Mouse (Mus musculus): ENCODE measurements around the gene Riox2. TPM values are rescaled to one million over a fixed set of nuclear protein-coding genes. Genes with fewer than 3 reads are reported as not detected.

Riox2 gene
- polyA plus RNA-seq, 1 experiment: 5.2 TPM

DNA sequence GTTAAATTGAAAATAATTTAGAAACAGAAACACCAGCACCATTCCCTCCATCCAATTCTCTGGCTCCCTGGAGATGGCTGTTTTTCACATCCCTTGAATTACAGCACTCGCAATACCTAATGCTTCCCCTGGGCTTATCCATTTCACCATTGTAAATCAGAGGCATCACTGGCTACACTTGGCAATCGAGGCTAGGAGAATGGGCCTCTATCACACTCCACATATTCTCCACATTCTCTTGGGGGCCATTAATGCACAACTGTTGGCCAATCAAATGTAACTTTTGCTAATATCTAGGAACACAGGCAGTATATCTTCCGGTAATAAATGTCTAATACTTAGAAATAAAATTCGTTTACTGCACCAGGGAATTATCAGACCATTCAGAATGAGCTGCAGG is 8.0 kb upstream of the Riox2 start:
- no peaks in the 10 kb centered on the region for H3K4me1 ChIP-seq (ENCODE audit: control insufficient read depth, insufficient read depth, low read length)
- no peak overlapping the region for H3K27ac ChIP-seq (ENCODE audit: insufficient read depth, low read length)
- H3K4me3 ChIP-seq (replicated peaks; ENCODE audit: insufficient read depth, low read depth, low read length): no peak overlapping the region
- no peaks in the 10 kb centered on the region for H3K27me3 ChIP-seq (ENCODE audit: control insufficient read depth, insufficient read depth, low read length)
- no peak for TF ChIP-seq CTCF (IDR thresholded peaks at IDR 0.05; ENCODE audit: borderline replicate concordance, insufficient read depth, low read depth, low read length)
- no peak for DNase-seq
- 75% methylated on average over 4 of the region's 4 CpGs for WGBS

- no peak for TF ChIP-seq POLR2A (IDR thresholded peaks at IDR 0.05; ENCODE audit: borderline replicate concordance, insufficient read depth, low read length)
- no peak for TF ChIP-seq CTCF (IDR thresholded peaks at IDR 0.05; ENCODE audit: borderline replicate concordance, insufficient read depth, low read depth, low read length)
- H3K27ac ChIP-seq (ENCODE audit: insufficient read depth, low read length): no peak overlapping the region
These were observed 7.6 kb upstream of the Riox2 start for GRCm38 (mm10) chr16:59463973-59464372.

DNA sequence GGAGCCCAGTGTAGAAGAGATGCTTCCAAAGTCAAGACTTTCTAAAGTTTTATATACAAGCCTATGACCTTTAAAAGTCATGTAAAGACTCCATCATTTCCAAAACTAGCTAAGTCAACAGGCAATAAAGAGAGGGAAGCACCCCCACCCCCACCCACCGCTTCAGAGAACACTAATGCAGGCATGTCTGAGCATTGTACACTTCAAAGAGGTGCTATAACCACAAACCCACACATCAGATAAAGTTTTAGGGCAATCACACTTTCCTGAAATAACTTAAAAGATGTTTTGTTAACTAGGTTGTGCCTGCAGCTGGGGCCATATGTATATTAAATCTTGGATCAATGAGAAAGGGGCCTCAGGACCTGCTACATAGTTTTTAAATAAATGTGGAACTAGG is 1.7 kb upstream of the Riox2 start:
- no peaks in the 10 kb centered on the region for H3K27me3 ChIP-seq (ENCODE audit: control insufficient read depth, insufficient read depth, low read length)
- H3K27ac ChIP-seq (ENCODE audit: insufficient read depth, low read length): no peak overlapping the region
- no peak overlapping the region for H3K4me3 ChIP-seq (replicated peaks; ENCODE audit: insufficient read depth, low read depth, low read length)
- H3K4me1 ChIP-seq (ENCODE audit: control insufficient read depth, insufficient read depth, low read length): no peaks in the 10 kb centered on the region
- no peak for DNase-seq
- TF ChIP-seq CTCF (IDR thresholded peaks at IDR 0.05; ENCODE audit: borderline replicate concordance, insufficient read depth, low read depth, low read length): no peak
- no peak for TF ChIP-seq POLR2A (IDR thresholded peaks at IDR 0.05; ENCODE audit: borderline replicate concordance, insufficient read depth, low read length)
- 78% methylated on average over 1 of the region's 1 CpGs for WGBS

More at GRCm38 (mm10) chr16:59463973-59464372, 7.6 kb upstream of the Riox2 start:
- no peaks in the 10 kb centered on the region for H3K4me1 ChIP-seq (ENCODE audit: control insufficient read depth, insufficient read depth, low read length)
- no peak for DNase-seq
- WGBS: 93% methylated on average over 6 of the region's 6 CpGs
- H3K27me3 ChIP-seq (ENCODE audit: control insufficient read depth, insufficient read depth, low read length): no peaks in the 10 kb centered on the region
- H3K4me3 ChIP-seq (replicated peaks; ENCODE audit: insufficient read depth, low read depth, low read length): no peak overlapping the region

DNA sequence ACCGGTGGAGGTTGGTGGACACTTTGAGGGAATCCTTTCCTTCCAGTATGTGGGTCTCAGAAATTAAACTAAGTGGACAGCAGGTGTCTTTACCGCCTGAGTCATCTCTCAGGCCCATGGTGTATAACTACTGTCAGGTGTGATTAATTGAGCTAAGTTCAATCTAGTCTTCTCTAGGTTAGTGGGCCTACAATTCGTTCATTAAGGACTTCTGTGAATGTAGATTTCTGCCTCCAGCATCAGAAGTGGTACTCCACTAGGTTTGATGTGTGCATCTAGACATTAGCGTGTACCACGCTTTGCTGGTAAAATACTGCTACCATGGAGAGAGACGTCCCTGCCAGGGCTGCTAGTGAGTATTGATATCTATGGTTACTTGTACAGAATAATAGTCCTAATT is 971 bp downstream of the Riox2 start:
- no peak overlapping the region for H3K27ac ChIP-seq (ENCODE audit: insufficient read depth, low read length)
- TF ChIP-seq CTCF (IDR thresholded peaks at IDR 0.05; ENCODE audit: borderline replicate concordance, insufficient read depth, low read depth, low read length): no peak
- TF ChIP-seq POLR2A (IDR thresholded peaks at IDR 0.05; ENCODE audit: borderline replicate concordance, insufficient read depth, low read length): no peak
- no peaks in the 10 kb centered on the region for H3K27me3 ChIP-seq (ENCODE audit: control insufficient read depth, insufficient read depth, low read length)
- H3K4me3 ChIP-seq (replicated peaks; ENCODE audit: insufficient read depth, low read depth, low read length): no peak overlapping the region
- no peaks in the 10 kb centered on the region for H3K4me1 ChIP-seq (ENCODE audit: control insufficient read depth, insufficient read depth, low read length)
- no peak for DNase-seq
- WGBS: 39% methylated on average over 6 of the region's 6 CpGs

DNA sequence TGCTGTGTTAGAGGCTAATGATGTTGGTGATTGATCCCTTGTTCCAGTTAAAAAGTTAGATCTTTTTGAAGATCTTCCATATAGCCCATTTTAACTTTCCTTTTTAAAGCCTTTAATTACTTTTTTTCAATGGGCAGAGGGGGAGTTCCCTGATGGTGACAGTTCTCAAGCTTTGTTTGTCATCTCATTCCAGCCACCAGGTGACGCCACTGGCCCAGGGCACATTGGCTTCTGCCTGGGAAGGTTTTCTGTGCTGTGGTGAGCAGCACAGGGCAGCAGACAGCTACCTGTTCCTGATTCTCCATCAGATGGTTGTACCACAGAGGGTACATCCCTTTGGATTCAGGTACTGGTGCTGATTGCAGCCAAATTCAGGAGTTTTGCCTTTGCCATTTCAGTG is 3.2 kb downstream of the Riox2 start:
- no peak overlapping the region for H3K4me3 ChIP-seq (replicated peaks; ENCODE audit: insufficient read depth, low read depth, low read length)
- H3K27me3 ChIP-seq (ENCODE audit: control insufficient read depth, insufficient read depth, low read length): no peaks in the 10 kb centered on the region
- no peaks in the 10 kb centered on the region for H3K4me1 ChIP-seq (ENCODE audit: control insufficient read depth, insufficient read depth, low read length)
- peak; percentile 18 to 29 for DNase-seq
- TF ChIP-seq POLR2A (IDR thresholded peaks at IDR 0.05; ENCODE audit: borderline replicate concordance, insufficient read depth, low read length) (no peak), CTCF (IDR thresholded peaks at IDR 0.05; ENCODE audit: borderline replicate concordance, insufficient read depth, low read depth, low read length) (peak; percentile 57; the same call in 1 of the 2 replicates)
- WGBS: 17% methylated on average over 1 of the region's 1 CpGs
- no peak overlapping the region for H3K27ac ChIP-seq (ENCODE audit: insufficient read depth, low read length)

- Histone ChIP-seq H3K4me3 (replicated peaks; ENCODE audit: insufficient read depth, low read depth, low read length) (no peak overlapping the region), H3K27me3 (ENCODE audit: control insufficient read depth, insufficient read depth, low read length) (no peaks in the 10 kb centered on the region), H3K4me1 (ENCODE audit: control insufficient read depth, insufficient read depth, low read length) (no peaks in the 10 kb centered on the region), H3K27ac (ENCODE audit: insufficient read depth, low read length) (no peak overlapping the region)
- no peak for TF ChIP-seq POLR2A (IDR thresholded peaks at IDR 0.05; ENCODE audit: borderline replicate concordance, insufficient read depth, low read length)
- TF ChIP-seq CTCF (IDR thresholded peaks at IDR 0.05; ENCODE audit: borderline replicate concordance, insufficient read depth, low read depth, low read length): no peak
- 93% methylated on average over 3 of the region's 3 CpGs for WGBS
- no peak for DNase-seq
These were observed 6.4 kb downstream of the Riox2 start for GRCm38 (mm10) chr16:59477955-59478354.

- H3K27me3 ChIP-seq (ENCODE audit: control insufficient read depth, insufficient read depth, low read length): no peaks in the 10 kb centered on the region
- TF ChIP-seq CTCF (IDR thresholded peaks at IDR 0.05; ENCODE audit: borderline replicate concordance, insufficient read depth, low read depth, low read length): no peak
- no peak for TF ChIP-seq POLR2A (IDR thresholded peaks at IDR 0.05; ENCODE audit: borderline replicate concordance, insufficient read depth, low read length)
- 91% methylated on average over 7 of the region's 7 CpGs for WGBS
These were observed 15.7 kb downstream of the Riox2 start for GRCm38 (mm10) chr16:59487239-59487638.

DNA sequence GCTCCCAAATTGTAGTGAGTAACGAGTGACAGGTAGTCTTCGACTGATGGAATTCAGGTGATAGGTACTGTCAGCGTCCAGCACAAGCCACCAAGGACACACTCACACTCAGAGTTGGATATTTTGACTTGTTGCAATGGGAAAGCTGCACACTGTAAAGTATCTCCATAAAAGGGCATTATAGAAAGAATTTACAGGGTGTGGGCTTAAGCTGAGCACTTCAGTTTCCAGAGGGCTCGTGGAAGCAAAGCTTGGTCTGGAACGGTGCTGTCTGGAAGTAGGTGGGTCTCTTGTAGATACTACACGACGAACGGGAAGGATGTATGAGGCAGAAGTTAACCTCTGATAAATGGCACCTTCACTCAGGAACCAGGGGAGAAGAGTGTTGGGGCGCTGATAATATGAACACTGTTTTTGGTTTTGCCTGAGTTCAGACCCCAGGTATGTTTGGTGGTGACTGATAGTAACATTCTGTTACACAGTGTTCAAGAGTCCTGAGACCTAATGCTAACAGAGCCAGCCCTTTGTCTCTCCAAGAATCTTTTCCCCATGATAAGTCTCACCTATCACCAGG is 16.5 kb downstream of the Riox2 start:
- no peak for TF ChIP-seq CTCF (IDR thresholded peaks at IDR 0.05; ENCODE audit: borderline replicate concordance, insufficient read depth, low read depth, low read length)
- TF ChIP-seq POLR2A (IDR thresholded peaks at IDR 0.05; ENCODE audit: borderline replicate concordance, insufficient read depth, low read length): no peak
- DNase-seq: no peak
- no peak overlapping the region for H3K27ac ChIP-seq (ENCODE audit: insufficient read depth, low read length)
- no peak overlapping the region for H3K4me3 ChIP-seq (replicated peaks; ENCODE audit: insufficient read depth, low read depth, low read length)
- no peaks in the 10 kb centered on the region for H3K4me1 ChIP-seq (ENCODE audit: control insufficient read depth, insufficient read depth, low read length)
- H3K27me3 ChIP-seq (ENCODE audit: control insufficient read depth, insufficient read depth, low read length): no peaks in the 10 kb centered on the region
- 94% methylated on average over 9 of the region's 9 CpGs for WGBS

More at GRCm38 (mm10) chr16:59487239-59487638, 15.7 kb downstream of the Riox2 start:
- Histone ChIP-seq H3K4me3 (replicated peaks; ENCODE audit: insufficient read depth, low read depth, low read length) (no peak overlapping the region), H3K4me1 (ENCODE audit: control insufficient read depth, insufficient read depth, low read length) (no peaks in the 10 kb centered on the region), H3K27ac (ENCODE audit: insufficient read depth, low read length) (no peak overlapping the region)
- no peak for DNase-seq

Data from cerebellum, adult 2 months (tissue).